1 mouse cellular context compared by ENCODE assay signal in genomic region chr16:33704289-33704688, GRCm38 (mm10).
TF ChIP-seq lines count a peak whose summit lies in the region.

No protein-coding gene starts in this region.

TF ChIP-seq in CH12.LX, 34 proteins besides CTCF, POLR2A, EP300 and RAD21 (continued from another document):
- no peak for TF ChIP-seq GABPA (IDR thresholded peaks at IDR 0.05; ENCODE audit: insufficient replicate concordance, low read depth, low read length)
- no peak for TF ChIP-seq PAX5 (IDR thresholded peaks at IDR 0.05; ENCODE audit: low read length)
- TF ChIP-seq MAZ (IDR thresholded peaks at IDR 0.05; ENCODE audit: low read depth, low read length): peak; percentile 68; the same call in 1 of the 2 replicates
- peak; percentile 70 for TF ChIP-seq MAFK (IDR thresholded peaks at IDR 0.05; ENCODE audit: insufficient replicate concordance, low read length)
- TF ChIP-seq MYC (IDR thresholded peaks at IDR 0.05; ENCODE audit: low read depth, low read length): peak; percentile 70; the same call in 1 of the 2 replicates
- TF ChIP-seq POLR2AphosphoS2 (IDR thresholded peaks at IDR 0.05; ENCODE audit: low read depth, low read length): no peak
- peak; percentile 26; the same call in 1 of the 2 replicates for TF ChIP-seq CHD2 (IDR thresholded peaks at IDR 0.05; ENCODE audit: low read length)
- no peak for TF ChIP-seq USF1 (IDR thresholded peaks at IDR 0.05; ENCODE audit: low read depth, low read length)
- peak; percentile 72; the same call in 1 of the 2 replicates for TF ChIP-seq CHD1 (IDR thresholded peaks at IDR 0.05; ENCODE audit: low read depth, low read length)
- no peak for TF ChIP-seq ZNF384 (IDR thresholded peaks at IDR 0.05; ENCODE audit: low read depth, low read length)
- TF ChIP-seq ELF1 (IDR thresholded peaks at IDR 0.05; ENCODE audit: low read depth, low read length): no peak
